Mouse (Mus musculus) frontal cortex, postnatal 14 days (tissue): ENCODE measurements at regions not wholly inside any gene's neighbourhood (a gene's known extent, or its start where the extent isn't known, plus 50 kb on each side); places are given as distances from the start of the nearest gene placed in this dataset.
"Not testable (repeated sequence)": the region's sequence is repeated elsewhere in the genome, so short reads cannot be mapped to it uniquely, and the experiment has no call there.

ENCODE experiments used
- DNase-seq, 2 experiments: peaks; one replicate each; pipeline ENCODE4 v3.0.0; 2022; ENCODE audit warnings: low spot score in 2 of 2

DNA sequence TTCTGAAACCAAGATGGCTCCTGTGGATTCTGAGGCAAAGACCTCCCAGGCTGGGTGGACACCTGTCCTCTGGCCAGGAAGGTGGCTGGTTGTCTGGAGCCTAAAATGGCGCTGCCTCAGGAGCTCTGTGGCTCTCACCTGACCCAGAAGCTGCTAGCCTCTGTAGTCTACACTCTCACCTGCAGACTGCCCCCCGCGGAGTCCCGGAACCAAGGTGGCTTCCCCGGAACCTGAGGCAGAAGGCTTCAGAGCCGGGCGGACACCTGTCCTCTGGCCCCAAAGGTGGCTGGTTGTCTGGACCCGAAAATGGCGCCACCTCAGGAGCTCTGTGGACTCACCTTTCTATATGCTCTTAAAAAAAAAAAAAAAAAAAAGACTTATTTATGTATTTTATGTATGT is 481.2 kb upstream of the Brinp1 start:
- no peak for DNase-seq

DNA sequence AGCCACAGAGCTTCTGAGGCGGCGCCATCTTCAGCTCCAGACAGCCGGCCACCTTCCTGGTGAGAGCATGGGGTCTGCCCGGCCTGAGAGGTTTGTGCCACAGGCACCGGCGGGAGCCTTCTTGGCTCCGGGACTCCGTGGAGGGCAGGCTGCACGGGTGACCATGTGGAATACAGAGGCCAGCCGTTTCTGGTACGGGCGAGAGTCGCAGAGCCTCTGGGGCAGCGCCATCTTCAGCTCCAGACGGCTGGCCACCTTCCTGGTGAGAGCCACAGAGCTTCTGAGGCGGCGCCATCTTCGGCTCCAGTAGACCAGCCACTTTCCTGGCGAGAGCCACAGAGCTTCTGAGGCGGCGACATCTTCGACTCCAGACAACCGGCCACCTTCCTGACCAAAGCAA is 456.2 kb upstream of the Brinp1 start:
- not testable (repeated sequence) for DNase-seq

DNA sequence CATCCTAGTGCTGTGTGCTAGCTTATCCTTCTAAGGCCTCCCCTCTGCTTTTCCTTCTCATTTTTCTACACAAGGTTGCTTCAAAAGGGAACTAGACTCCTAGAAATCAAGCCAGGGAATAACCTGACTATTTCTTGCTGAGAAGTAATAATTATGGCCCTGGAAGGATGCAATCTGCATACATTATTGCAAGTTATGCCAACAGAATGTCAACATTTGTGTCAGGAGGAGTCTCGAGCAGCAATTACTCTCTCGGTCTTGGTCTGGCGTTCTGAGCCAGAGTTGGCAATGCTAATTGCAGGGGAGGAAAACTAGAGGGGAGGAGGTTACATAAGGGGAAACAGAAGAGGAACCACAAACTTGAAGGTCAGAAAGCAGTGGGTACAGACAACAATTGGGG is 441.3 kb upstream of the Brinp1 start:
- no peak for DNase-seq

DNA sequence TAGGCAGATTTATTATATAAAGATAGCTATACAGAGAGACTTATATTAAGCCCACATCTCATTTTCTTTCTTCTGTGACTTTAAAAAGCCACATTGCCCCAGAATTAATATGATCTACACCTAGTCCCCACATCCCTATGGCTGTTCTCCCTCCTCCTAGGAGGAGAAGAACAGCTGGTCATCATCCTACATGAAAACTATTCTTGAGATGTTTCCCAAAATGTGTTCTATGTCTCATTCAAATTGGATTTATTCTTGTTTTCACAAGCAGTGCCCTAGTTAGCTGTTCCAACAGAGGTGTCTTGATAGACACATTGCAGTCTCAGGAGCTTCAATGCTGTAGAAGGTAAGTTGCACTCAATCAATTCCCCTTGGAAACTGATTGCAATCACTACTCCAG is 429.1 kb upstream of the Brinp1 start:
- DNase-seq = no peak

DNA sequence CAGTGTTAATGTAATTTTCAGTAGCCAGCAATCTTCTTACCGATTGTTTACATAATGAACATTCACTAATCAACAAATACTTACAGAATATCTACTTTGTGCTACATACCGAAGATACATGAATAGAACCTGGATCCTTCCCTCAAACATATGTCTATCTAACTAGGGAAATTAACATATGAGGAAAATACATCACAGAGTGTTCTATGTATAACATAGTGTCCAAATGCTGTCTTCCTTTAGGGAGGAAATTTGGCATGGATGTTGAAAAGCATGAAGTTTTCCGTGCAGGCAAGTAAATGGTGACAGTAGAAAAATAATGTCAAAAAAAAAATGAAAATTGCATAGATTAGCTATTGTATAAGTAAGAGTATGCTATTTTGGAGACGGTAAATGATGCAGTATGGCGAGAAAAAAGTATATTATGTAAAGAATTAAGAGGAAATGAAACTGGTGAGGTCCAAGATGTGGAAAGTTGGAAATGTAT is 392.8 kb upstream of the Brinp1 start:
- no peak for DNase-seq

DNA sequence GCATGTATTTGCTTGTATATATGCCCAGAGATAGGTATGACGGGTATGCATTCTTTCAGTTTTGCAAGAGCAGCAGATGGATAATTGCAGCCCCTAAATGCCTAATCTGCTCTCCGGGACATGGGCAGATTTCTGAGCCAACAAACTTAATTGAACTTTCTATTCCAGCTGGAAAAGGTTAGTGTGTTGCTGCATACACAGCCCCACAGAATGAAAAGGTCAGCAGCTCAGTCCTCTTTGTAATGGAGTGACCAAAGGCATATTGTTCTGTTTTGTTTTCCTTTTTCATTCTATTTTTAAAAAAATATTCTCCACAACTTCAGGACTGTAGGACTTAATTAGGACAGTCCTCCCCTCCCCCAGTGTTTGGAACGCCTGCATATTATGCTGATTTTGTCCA is 373.4 kb upstream of the Brinp1 start:
- no peak for DNase-seq
